Mouse (Mus musculus) liver, embryonic 14.5 days (tissue): ENCODE results near the gene Fyn.

Experiments used
- CTCF ChIP-seq: IDR thresholded peaks from 2 replicates; pipeline ENCODE4 v1.5.1; 2016; ENCODE audit warnings: antibody characterized with exemption, low read depth, control low read depth
- EP300 ChIP-seq: IDR thresholded peaks from 2 replicates; pipeline ENCODE4 v1.6.1; 2016; ENCODE audit warnings: antibody characterized with exemption, low read depth

DNA sequence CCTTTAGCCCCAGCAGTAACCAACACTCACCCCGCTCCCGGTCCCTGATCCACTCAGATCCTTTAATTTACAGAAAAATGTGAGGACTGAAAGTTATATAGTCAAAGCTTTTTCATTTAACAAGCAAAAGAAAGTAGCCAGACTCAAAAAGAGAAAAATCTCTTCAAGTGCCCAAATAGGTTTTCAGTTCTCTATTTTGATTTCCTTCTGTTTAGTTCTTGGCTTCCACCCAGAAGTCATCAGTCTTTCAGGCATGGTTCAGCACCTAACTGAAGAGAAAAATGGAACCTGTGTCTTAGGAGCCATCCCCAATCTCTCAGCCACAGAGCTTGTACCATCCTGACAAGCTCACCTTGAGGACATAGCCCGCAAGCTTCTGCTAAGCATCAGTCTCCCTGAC lies 124.4 kb downstream of the Fyn start:
- TF ChIP-seq CTCF (no peak), EP300 (no peak)
